Mouse (Mus musculus) B cell, adult (primary cell): ENCODE data around the gene Gm21964. TPM values are rescaled to one million over a fixed set of nuclear protein-coding genes. Genes with fewer than 3 reads are reported as not detected.

Experiments used
- total RNA-seq: library from RNA; stranded (reverse); gene quantifications from 4 replicates; pipeline ENCODE4 v1.2.4, GENCODE M21; 2023; ENCODE audit not compliant: inconsistent age

Gm21964 gene
- not detected in 4 replicates for total RNA-seq

DNA sequence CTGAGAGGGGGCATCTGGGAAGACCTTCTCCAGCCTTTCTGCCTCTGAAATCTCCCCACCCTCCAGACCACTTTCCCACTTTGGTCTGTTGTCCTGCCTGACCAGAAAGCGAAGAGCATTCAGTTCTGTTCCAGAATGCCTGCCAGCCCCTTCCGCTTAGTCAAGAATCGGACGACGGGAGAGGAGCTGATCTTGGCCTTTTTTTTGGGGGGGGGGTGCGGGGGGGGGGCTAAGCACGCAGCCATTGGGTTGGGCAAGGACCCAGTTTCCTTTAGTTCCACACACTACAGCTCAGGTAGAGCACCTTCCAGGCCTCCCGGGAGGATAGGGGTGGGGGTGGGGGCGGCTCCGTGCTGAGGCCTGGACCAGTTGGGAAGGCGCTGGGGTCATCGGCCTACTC, at the start of gene Gm21964:
Gm21964 (plus strand) TSS at position 301 of the 400 bp plus-strand sequence.

GRCm38 (mm10) chr8:110079282-110080221, 21.5 kb upstream of the Gm21964 start, which contains the start of gene Zfp612:
Gene Zfp612 (plus strand): TSS chr8:110079746.

DNA sequence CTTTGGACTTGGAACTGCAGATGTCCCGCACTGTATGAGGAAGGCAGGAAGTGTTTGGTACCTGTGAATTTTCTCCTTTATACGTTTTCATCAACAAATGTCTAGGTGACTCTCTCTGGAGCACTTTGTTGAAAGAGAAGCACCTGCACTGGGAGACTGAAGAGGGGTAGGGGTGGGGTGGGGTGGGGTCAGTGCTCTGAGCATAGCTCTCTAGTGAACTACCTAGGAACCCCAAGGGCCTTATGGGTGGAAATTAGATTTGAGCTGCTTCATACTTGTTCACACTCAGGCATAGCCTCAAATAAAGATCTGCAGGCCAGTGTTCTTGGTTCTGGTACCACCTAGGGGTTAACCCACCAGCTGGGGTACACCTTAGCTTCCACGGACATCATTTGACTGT, 1.6 kb downstream of the Gm21964 start, which contains the start of gene Gm17720:
Gm17720 (minus strand) TSS at position 101 of the 400 bp plus-strand sequence.

Other genes with a start within 250 kb of the Gm21964 start
- gene Phlpp2, start 232.7 kb upstream of the Gm21964 start, total RNA-seq: 15.0 to 21.4 TPM (median 19.2 TPM) in 4 replicates
- gene Marveld3, start 139.0 kb upstream of the Gm21964 start, total RNA-seq: not detected in 4 replicates
- not detected in 4 replicates for gene Tat, start 110.8 kb upstream of the Gm21964 start, total RNA-seq
- not detected in 4 replicates for gene Chst4, start 61.5 kb upstream of the Gm21964 start, total RNA-seq
- 5.8 to 6.3 TPM (median 6.1 TPM) in 4 replicates for gene Zfp612, start 21.5 kb upstream of the Gm21964 start, total RNA-seq
- gene Gm17720, start 1.5 kb downstream of the Gm21964 start, total RNA-seq: not detected in 4 replicates
- gene Calb2, start 67.0 kb downstream of the Gm21964 start, total RNA-seq: not detected in 4 replicates
- gene Cmtr2, start 114.5 kb downstream of the Gm21964 start, total RNA-seq: 13.5 to 16.0 TPM (median 15.3 TPM) in 4 replicates
- not detected in 4 replicates for gene Hydin, start 165.8 kb downstream of the Gm21964 start, total RNA-seq